Mouse (Mus musculus) heart, adult 18-20 months (tissue): Measurements from ENCODE around the gene Clptm1l. TPM values are rescaled to one million over a fixed set of nuclear protein-coding genes. Genes with fewer than 3 reads are reported as not detected.

Experiments used
- DNase-seq, 2 experiments: peaks; one replicate each; pipeline ENCODE4 v3.0.0; 2021 to 2022; ENCODE audit warnings: mixed read lengths in 1 of 2
- long read RNA-seq, 2 experiments: library from polyadenylated mRNA; stranded (forward); transcript quantifications; one replicate each; pipeline ENCODE4 v2.0.0; 2021
- total RNA-seq, 2 experiments: library from RNA; stranded (reverse); gene quantifications; 2 replicates each; pipeline ENCODE4 v1.2.3; 2021

The Clptm1l gene
- total RNA-seq = 10 to 100 TPM; 56.6 to 63.9 TPM
- long read RNA-seq, experiment 1, transcript Clptm1l-201 (17 exons, 2,340 nt) = major isoform, 49 of 56 reads
- long read RNA-seq, experiment 1, partial matches to known transcripts = 7 of 56 reads
- long read RNA-seq, experiment 1, other reads (novel, unspliced or antisense) = 0 of 56 reads
- long read RNA-seq, experiment 2, transcript Clptm1l-201 (17 exons, 2,340 nt) = major isoform, 19 of 25 reads
- long read RNA-seq, experiment 2, partial matches to known transcripts = 5 of 25 reads
- long read RNA-seq, experiment 2, other reads (novel, unspliced or antisense) = 1 of 25 reads

GRCm38 (mm10) chr13:73603522-73604155 is at the start of gene Clptm1l:
Gene Clptm1l (plus strand): TSS chr13:73604006.
- DNase-seq = peak; percentile 97 to 98

- no peak for DNase-seq
These were observed 39.6 kb upstream of the Clptm1l start for GRCm38 (mm10) chr13:73564201-73564600.

GRCm38 (mm10) chr13:73575051-73575450 is 28.8 kb upstream of the Clptm1l start:
- no peak for DNase-seq

GRCm38 (mm10) chr13:73577277-73577676 is 26.5 kb upstream of the Clptm1l start:
- DNase-seq = no peak

- DNase-seq = no peak
These were observed 12.3 kb upstream of the Clptm1l start for GRCm38 (mm10) chr13:73591488-73591887.

GRCm38 (mm10) chr13:73592546-73592945 is 11.3 kb upstream of the Clptm1l start:
- DNase-seq = no peak

GRCm38 (mm10) chr13:73596276-73596675 is 7.5 kb upstream of the Clptm1l start:
- DNase-seq = no peak

- DNase-seq = no peak
These were observed 3.6 kb upstream of the Clptm1l start for GRCm38 (mm10) chr13:73600217-73600616.

GRCm38 (mm10) chr13:73603046-73603445 is 760 bp upstream of the Clptm1l start:
- DNase-seq = no peak

GRCm38 (mm10) chr13:73604156-73604957 is 551 bp downstream of the Clptm1l start:
- no peak for DNase-seq

- peak; percentile 42 to 62 for DNase-seq
These were observed 14.6 kb downstream of the Clptm1l start for GRCm38 (mm10) chr13:73618406-73618805.

GRCm38 (mm10) chr13:73620637-73621036 is 16.8 kb downstream of the Clptm1l start:
- DNase-seq = no peak

GRCm38 (mm10) chr13:73626410-73626744 is 22.6 kb downstream of the Clptm1l start:
- DNase-seq = no peak

- peak; percentile 31 to 32 for DNase-seq
These were observed 23.1 kb downstream of the Clptm1l start, which contains the start of gene Tert for GRCm38 (mm10) chr13:73626745-73627549. Gene Tert (plus strand): TSS chr13:73626911.

GRCm38 (mm10) chr13:73628586-73629113 is 24.8 kb downstream of the Clptm1l start:
- DNase-seq = no peak

GRCm38 (mm10) chr13:73631837-73632236 is 28.0 kb downstream of the Clptm1l start:
- DNase-seq = no peak

- DNase-seq = no peak
These were observed 34.0 kb downstream of the Clptm1l start for GRCm38 (mm10) chr13:73637826-73638225.

- DNase-seq = no peak
These were observed 37.5 kb downstream of the Clptm1l start for GRCm38 (mm10) chr13:73641296-73641695.

- DNase-seq = peak; percentile 21 to 24
These were observed 42.7 kb downstream of the Clptm1l start for GRCm38 (mm10) chr13:73646397-73647087.

GRCm38 (mm10) chr13:73653266-73653665 is 49.5 kb downstream of the Clptm1l start:
- DNase-seq = no peak

- no peak for DNase-seq
These were observed 51.2 kb downstream of the Clptm1l start for GRCm38 (mm10) chr13:73654976-73655375.
